Mouse (Mus musculus): ENCODE measurements around the gene Ptcra. TPM values are rescaled to one million over a fixed set of nuclear protein-coding genes. Genes with fewer than 3 reads are reported as not detected.

Ptcra gene
- total RNA-seq, 2 experiments from 2014 or later, result not detected

- intact Hi-C loops (cut with DNase I), result no loop called here
- DNase-seq, result no peak
Observed at GRCm38 (mm10) chr17:46727271-46727670, 36.2 kb downstream of the Ptcra start.

GRCm38 (mm10) chr17:46725731-46726645 lies 37.5 kb downstream of the Ptcra start:
- DNase-seq, result peak; percentile 35
- intact Hi-C loops (cut with DNase I), result no loop called here

GRCm38 (mm10) chr17:46725273-46725672 lies 38.2 kb downstream of the Ptcra start:
- intact Hi-C loops (cut with DNase I), result no loop called here
- peak; percentile 50 for DNase-seq

- intact Hi-C loops (cut with DNase I), result no loop called here
Observed at GRCm38 (mm10) chr17:46724477-46725084, 38.9 kb downstream of the Ptcra start.

GRCm38 (mm10) chr17:46721077-46721476 lies 42.4 kb downstream of the Ptcra start:
- intact Hi-C loops (cut with DNase I), result no loop called here
- DNase-seq, result no peak

More at GRCm38 (mm10) chr17:46724477-46725084, 38.9 kb downstream of the Ptcra start:
- DNase-seq, result no peak

- DNase-seq, result no peak
Observed at GRCm38 (mm10) chr17:46714756-46715481, 48.6 kb downstream of the Ptcra start.

GRCm38 (mm10) chr17:46713849-46714248 lies 49.7 kb downstream of the Ptcra start:
- intact Hi-C loops (cut with DNase I), result no loop called here
- no peak for DNase-seq

More at GRCm38 (mm10) chr17:46714756-46715481, 48.6 kb downstream of the Ptcra start:
- intact Hi-C loops (cut with DNase I), result no loop called here

- intact Hi-C loops (cut with DNase I), result no loop called here
- DNase-seq, result no peak
Observed at GRCm38 (mm10) chr17:46712442-46712841, 51.1 kb downstream of the Ptcra start.

GRCm38 (mm10) chr17:46711612-46712271 lies 51.8 kb downstream of the Ptcra start:
- intact Hi-C loops (cut with DNase I), result no loop called here
- DNase-seq, result peak; percentile 50

GRCm38 (mm10) chr17:46710959-46711597 lies 52.4 kb downstream of the Ptcra start, which contains the start of gene Pex6:
TSS of gene Pex6 (plus strand) at chr17:46711463.
- DNase-seq, result peak; percentile 96
- intact Hi-C loops (cut with DNase I), result no loop called here

GRCm38 (mm10) chr17:46706375-46707089 lies 57.0 kb downstream of the Ptcra start:
- intact Hi-C loops (cut with DNase I), result no loop called here
- DNase-seq, result no peak

Other genes with a start within 250 kb of the Ptcra start
- gene Cul9, start 217.3 kb downstream of the Ptcra start, total RNA-seq (2021), result 10 to 100 TPM; 48.0 to 49.9 TPM
- 10 to 100 TPM; 55.2 to 58.1 TPM for gene Srf, start 207.5 kb downstream of the Ptcra start, total RNA-seq (2021)
- gene Ptk7, start 134.2 kb downstream of the Ptcra start, total RNA-seq (2021), result 10 to 100 TPM; 29.8 to 30.6 TPM
- gene Klc4, start 117.7 kb downstream of the Ptcra start, total RNA-seq (2021), result 10 to 100 TPM; 18.9 to 20.4 TPM
- gene Mrpl2, start 117.5 kb downstream of the Ptcra start, total RNA-seq (2021), result 10 to 100 TPM; 34.3 to 43.6 TPM
- 10 to 100 TPM; 64.7 to 71.0 TPM for gene Cul7, start 113.4 kb downstream of the Ptcra start, total RNA-seq (2021)
- gene Rrp36, start 89.4 kb downstream of the Ptcra start, total RNA-seq (2021), result 10 to 100 TPM; 19.0 to 22.7 TPM
- gene Mea1, start 84.9 kb downstream of the Ptcra start, total RNA-seq (2021), result 100 to 1,000 TPM; 135 to 147 TPM
- 100 to 1,000 TPM; 151 to 155 TPM for gene Klhdc3, start 82.8 kb downstream of the Ptcra start, total RNA-seq (2021)
- gene Ppp2r5d, start 58.6 kb downstream of the Ptcra start, total RNA-seq (2021), result 100 to 1,000 TPM in 1 of 2 experiments, 10 to 100 TPM in 1; 99.6 to 100 TPM
- 10 to 100 TPM; 30.9 to 32.0 TPM for gene Pex6, start 52.2 kb downstream of the Ptcra start, total RNA-seq (2021)
- gene Gnmt, start 34.5 kb downstream of the Ptcra start, total RNA-seq (2021), result under 1 TPM; 0.88 to 0.89 TPM
- gene Cnpy3, start 11.5 kb downstream of the Ptcra start, total RNA-seq (2021), result 10 to 100 TPM; 50.8 to 53.2 TPM
- 10 to 100 TPM; 18.7 to 21.1 TPM for gene 2310039H08Rik, start 8.9 kb upstream of the Ptcra start, total RNA-seq (2021)
- 10 to 100 TPM; 47.3 to 58.3 TPM for gene Rpl7l1, start 19.0 kb upstream of the Ptcra start, total RNA-seq (2021)
- gene Bicral, start 94.8 kb upstream of the Ptcra start, total RNA-seq (2021), result 10 to 100 TPM; 42.2 to 45.3 TPM
- 10 to 100 TPM; 23.4 to 28.5 TPM for gene Tbcc, start 127.0 kb upstream of the Ptcra start, total RNA-seq (2021)
- not detected for gene Prph2, start 146.7 kb upstream of the Ptcra start, total RNA-seq (2021)
- 10 to 100 TPM; 51.7 to 55.3 TPM for gene Ubr2, start 246.8 kb upstream of the Ptcra start, total RNA-seq (2021)

All from left cerebral cortex, postnatal 4 days (tissue).